Mouse (Mus musculus): ENCODE data around the gene Gpr68. TPM values are rescaled to one million over a fixed set of nuclear protein-coding genes. Genes with fewer than 3 reads are reported as not detected.

Gene Gpr68
- polyA plus RNA-seq, 1 experiment from 2014 or later: 0.22 TPM

GRCm38 (mm10) chr12:100871841-100872240 is 36.2 kb downstream of the Gpr68 start:
- Histone ChIP-seq H3K27me3 (ENCODE audit: control insufficient read depth, insufficient read depth, low read length) (no peaks in the 10 kb centered on the region), H3K9ac (ENCODE audit: low read depth, low read length) (no peak overlapping the region), H3K4me3 (ENCODE audit: low read depth, low read length) (no peak overlapping the region), H3K9me3 (ENCODE audit: control insufficient read depth, low read length) (no peaks in the 10 kb centered on the region), H3K27ac (ENCODE audit: low read depth, low read length) (no peak overlapping the region), H3K4me1 (replicated peaks; ENCODE audit: control insufficient read depth, insufficient read depth, low read length) (no peaks in the 10 kb centered on the region), H3K4me2 (replicated peaks; ENCODE audit: low read depth, low read length) (no peak overlapping the region), H3K36me3 (ENCODE audit: control insufficient read depth, insufficient read depth, low read length) (no peaks in the 10 kb centered on the region)
- WGBS: 73% methylated on average over 2 of the region's 2 CpGs
- DNase-seq (ENCODE audit: low spot score): no peak
- ATAC-seq (ENCODE audit: low FRiP score): no peak

- no peaks in the 10 kb centered on the region for H3K27me3 ChIP-seq (ENCODE audit: control insufficient read depth, insufficient read depth, low read length)
- H3K27ac ChIP-seq (ENCODE audit: low read depth, low read length): no peak overlapping the region
- H3K9me3 ChIP-seq (ENCODE audit: control insufficient read depth, low read length): no peaks in the 10 kb centered on the region
- H3K9ac ChIP-seq (ENCODE audit: low read depth, low read length): no peak overlapping the region
- DNase-seq (ENCODE audit: low spot score): no peak
- 88% methylated on average over 6 of the region's 6 CpGs for WGBS
- H3K36me3 ChIP-seq (ENCODE audit: control insufficient read depth, insufficient read depth, low read length): no peaks in the 10 kb centered on the region
- no peak overlapping the region for H3K4me2 ChIP-seq (replicated peaks; ENCODE audit: low read depth, low read length)
- no peak for ATAC-seq (ENCODE audit: low FRiP score)
- no peak overlapping the region for H3K4me3 ChIP-seq (ENCODE audit: low read depth, low read length)
- no peaks in the 10 kb centered on the region for H3K4me1 ChIP-seq (replicated peaks; ENCODE audit: control insufficient read depth, insufficient read depth, low read length)
Observed at GRCm38 (mm10) chr12:100871234-100871633, 36.8 kb downstream of the Gpr68 start.

DNA sequence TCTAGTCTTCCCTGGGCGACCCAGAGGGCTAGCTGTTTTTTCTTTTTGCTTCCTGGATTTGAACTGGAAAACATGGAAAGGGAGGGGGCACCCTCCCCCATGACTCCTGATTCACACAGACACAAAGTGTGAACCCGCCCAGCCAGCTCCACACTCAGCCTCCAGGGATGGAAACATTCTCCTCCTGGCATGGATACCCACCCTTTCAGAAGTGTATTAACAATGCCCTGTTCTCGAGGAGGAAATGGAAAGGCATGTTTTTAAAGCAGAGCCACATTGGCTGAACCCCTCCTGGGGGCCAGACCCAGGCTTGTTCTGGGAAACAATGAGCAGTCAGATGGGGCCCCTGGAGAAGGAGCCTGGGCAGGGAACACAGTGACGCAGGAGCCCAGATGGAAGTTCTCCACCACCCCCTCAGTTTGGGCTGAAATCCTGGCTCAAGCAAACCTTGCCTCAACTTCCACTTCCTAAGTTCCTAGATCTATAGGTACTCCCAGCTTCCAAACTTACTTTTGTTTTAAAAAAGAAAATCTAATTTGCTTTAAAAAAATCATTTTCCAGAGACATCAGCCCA is 39.9 kb downstream of the Gpr68 start:
- no peak overlapping the region for H3K27ac ChIP-seq (ENCODE audit: low read depth, low read length)
- no peak for DNase-seq (ENCODE audit: low spot score)
- no peak overlapping the region for H3K4me3 ChIP-seq (ENCODE audit: low read depth, low read length)
- no peak overlapping the region for H3K9ac ChIP-seq (ENCODE audit: low read depth, low read length)
- H3K36me3 ChIP-seq (ENCODE audit: control insufficient read depth, insufficient read depth, low read length): no peaks in the 10 kb centered on the region
- ATAC-seq (ENCODE audit: low FRiP score): no peak
- no peaks in the 10 kb centered on the region for H3K9me3 ChIP-seq (ENCODE audit: control insufficient read depth, low read length)
- H3K4me1 ChIP-seq (replicated peaks; ENCODE audit: control insufficient read depth, insufficient read depth, low read length): no peaks in the 10 kb centered on the region
- WGBS: 62% methylated on average over 4 of the region's 4 CpGs
- H3K27me3 ChIP-seq (ENCODE audit: control insufficient read depth, insufficient read depth, low read length): no peaks in the 10 kb centered on the region
- no peak overlapping the region for H3K4me2 ChIP-seq (replicated peaks; ENCODE audit: low read depth, low read length)

DNA sequence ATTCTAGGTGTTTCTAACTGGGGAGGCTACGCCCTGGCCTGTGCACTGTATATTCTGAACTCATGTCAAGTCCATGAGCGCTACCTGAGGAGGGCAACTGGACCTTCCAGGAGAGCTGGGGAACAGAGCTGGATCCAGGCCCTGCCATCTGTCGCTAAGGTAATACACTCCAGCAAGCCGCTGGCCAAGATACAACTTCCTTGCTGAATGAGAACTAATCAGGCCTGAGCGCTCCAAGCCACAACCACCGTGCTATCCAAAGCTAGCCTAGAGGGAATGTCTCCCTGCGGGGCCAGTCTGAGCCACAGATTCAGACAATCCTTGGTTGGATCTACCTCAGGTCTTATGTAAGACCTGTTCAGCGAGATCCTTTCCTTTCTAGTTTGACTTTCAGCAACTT is 40.9 kb downstream of the Gpr68 start:
- H3K9ac ChIP-seq (ENCODE audit: low read depth, low read length): no peak overlapping the region
- H3K4me2 ChIP-seq (replicated peaks; ENCODE audit: low read depth, low read length): no peak overlapping the region
- no peaks in the 10 kb centered on the region for H3K36me3 ChIP-seq (ENCODE audit: control insufficient read depth, insufficient read depth, low read length)
- H3K27ac ChIP-seq (ENCODE audit: low read depth, low read length): no peak overlapping the region
- H3K27me3 ChIP-seq (ENCODE audit: control insufficient read depth, insufficient read depth, low read length): no peaks in the 10 kb centered on the region
- H3K9me3 ChIP-seq (ENCODE audit: control insufficient read depth, low read length): no peaks in the 10 kb centered on the region
- ATAC-seq (ENCODE audit: low FRiP score) (no peak), DNase-seq (ENCODE audit: low spot score) (no peak)
- 90% methylated on average over 8 of the region's 8 CpGs for WGBS
- no peaks in the 10 kb centered on the region for H3K4me1 ChIP-seq (replicated peaks; ENCODE audit: control insufficient read depth, insufficient read depth, low read length)
- no peak overlapping the region for H3K4me3 ChIP-seq (ENCODE audit: low read depth, low read length)

GRCm38 (mm10) chr12:100865509-100866078 is 42.4 kb downstream of the Gpr68 start:
- no peak overlapping the region for H3K4me3 ChIP-seq (ENCODE audit: low read depth, low read length)
- H3K36me3 ChIP-seq (ENCODE audit: control insufficient read depth, insufficient read depth, low read length): no peaks in the 10 kb centered on the region
- WGBS: 68% methylated on average over 11 of the region's 11 CpGs
- H3K27me3 ChIP-seq (ENCODE audit: control insufficient read depth, insufficient read depth, low read length): no peaks in the 10 kb centered on the region
- H3K4me1 ChIP-seq (replicated peaks; ENCODE audit: control insufficient read depth, insufficient read depth, low read length): no peaks in the 10 kb centered on the region
- ATAC-seq (ENCODE audit: low FRiP score) (no peak), DNase-seq (ENCODE audit: low spot score) (no peak)
- H3K27ac ChIP-seq (ENCODE audit: low read depth, low read length): no peak overlapping the region
- H3K4me2 ChIP-seq (replicated peaks; ENCODE audit: low read depth, low read length): no peak overlapping the region
- no peak overlapping the region for H3K9ac ChIP-seq (ENCODE audit: low read depth, low read length)
- no peaks in the 10 kb centered on the region for H3K9me3 ChIP-seq (ENCODE audit: control insufficient read depth, low read length)

GRCm38 (mm10) chr12:100865072-100865471 is 42.9 kb downstream of the Gpr68 start:
- Histone ChIP-seq H3K4me1 (replicated peaks; ENCODE audit: control insufficient read depth, insufficient read depth, low read length) (no peaks in the 10 kb centered on the region), H3K9me3 (ENCODE audit: control insufficient read depth, low read length) (no peaks in the 10 kb centered on the region), H3K9ac (ENCODE audit: low read depth, low read length) (no peak overlapping the region), H3K36me3 (ENCODE audit: control insufficient read depth, insufficient read depth, low read length) (no peaks in the 10 kb centered on the region), H3K27me3 (ENCODE audit: control insufficient read depth, insufficient read depth, low read length) (no peaks in the 10 kb centered on the region), H3K4me2 (replicated peaks; ENCODE audit: low read depth, low read length) (no peak overlapping the region), H3K4me3 (ENCODE audit: low read depth, low read length) (no peak overlapping the region), H3K27ac (ENCODE audit: low read depth, low read length) (no peak overlapping the region)
- no peak for DNase-seq (ENCODE audit: low spot score)
- no peak for ATAC-seq (ENCODE audit: low FRiP score)

DNA sequence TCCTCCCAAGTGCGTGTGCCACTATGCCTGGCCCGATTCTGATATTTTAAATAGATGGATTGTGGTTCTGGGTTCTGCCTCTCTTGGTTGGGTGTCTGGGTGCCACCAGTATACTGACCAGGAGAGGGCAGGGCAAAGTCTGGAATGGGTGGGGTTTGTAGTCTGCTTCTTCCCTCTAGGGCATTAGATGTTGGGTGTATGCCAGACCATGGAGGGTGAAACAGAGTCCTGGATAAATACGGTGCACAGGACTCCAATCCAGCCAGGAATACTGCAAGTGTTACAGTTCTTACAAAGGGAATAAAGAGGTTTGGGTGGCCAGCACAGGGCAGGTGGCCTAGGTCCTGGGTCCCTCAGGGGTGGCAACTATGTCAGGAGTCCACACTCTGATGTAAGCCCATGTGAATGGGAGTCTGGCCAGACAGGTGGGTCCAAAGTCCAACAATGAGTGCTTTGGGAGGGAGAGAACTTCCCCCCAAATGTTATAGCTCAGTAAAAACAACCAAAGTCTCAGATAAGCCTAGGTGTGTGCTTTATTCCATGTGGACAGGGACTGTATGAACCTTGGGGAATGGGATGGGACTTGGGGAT is 45.0 kb downstream of the Gpr68 start:
- H3K4me3 ChIP-seq (ENCODE audit: low read depth, low read length): no peak overlapping the region
- H3K9ac ChIP-seq (ENCODE audit: low read depth, low read length): no peak overlapping the region
- H3K4me2 ChIP-seq (replicated peaks; ENCODE audit: low read depth, low read length): no peak overlapping the region
- no peak overlapping the region for H3K27ac ChIP-seq (ENCODE audit: low read depth, low read length)
- no peaks in the 10 kb centered on the region for H3K27me3 ChIP-seq (ENCODE audit: control insufficient read depth, insufficient read depth, low read length)
- WGBS: 93% methylated on average over 3 of the region's 3 CpGs
- ATAC-seq (ENCODE audit: low FRiP score) (no peak), DNase-seq (ENCODE audit: low spot score) (no peak)
- H3K36me3 ChIP-seq (ENCODE audit: control insufficient read depth, insufficient read depth, low read length): no peaks in the 10 kb centered on the region
- H3K4me1 ChIP-seq (replicated peaks; ENCODE audit: control insufficient read depth, insufficient read depth, low read length): no peaks in the 10 kb centered on the region
- H3K9me3 ChIP-seq (ENCODE audit: control insufficient read depth, low read length): no peaks in the 10 kb centered on the region

GRCm38 (mm10) chr12:100862272-100862671 is 45.7 kb downstream of the Gpr68 start:
- Histone ChIP-seq H3K9ac (ENCODE audit: low read depth, low read length) (no peak overlapping the region), H3K4me2 (replicated peaks; ENCODE audit: low read depth, low read length) (no peak overlapping the region), H3K4me1 (replicated peaks; ENCODE audit: control insufficient read depth, insufficient read depth, low read length) (no peaks in the 10 kb centered on the region), H3K27ac (ENCODE audit: low read depth, low read length) (no peak overlapping the region), H3K36me3 (ENCODE audit: control insufficient read depth, insufficient read depth, low read length) (no peaks in the 10 kb centered on the region), H3K4me3 (ENCODE audit: low read depth, low read length) (no peak overlapping the region), H3K27me3 (ENCODE audit: control insufficient read depth, insufficient read depth, low read length) (no peaks in the 10 kb centered on the region), H3K9me3 (ENCODE audit: control insufficient read depth, low read length) (no peaks in the 10 kb centered on the region)
- DNase-seq (ENCODE audit: low spot score): no peak
- no peak for ATAC-seq (ENCODE audit: low FRiP score)
- 88% methylated on average over 3 of the region's 3 CpGs for WGBS

DNA sequence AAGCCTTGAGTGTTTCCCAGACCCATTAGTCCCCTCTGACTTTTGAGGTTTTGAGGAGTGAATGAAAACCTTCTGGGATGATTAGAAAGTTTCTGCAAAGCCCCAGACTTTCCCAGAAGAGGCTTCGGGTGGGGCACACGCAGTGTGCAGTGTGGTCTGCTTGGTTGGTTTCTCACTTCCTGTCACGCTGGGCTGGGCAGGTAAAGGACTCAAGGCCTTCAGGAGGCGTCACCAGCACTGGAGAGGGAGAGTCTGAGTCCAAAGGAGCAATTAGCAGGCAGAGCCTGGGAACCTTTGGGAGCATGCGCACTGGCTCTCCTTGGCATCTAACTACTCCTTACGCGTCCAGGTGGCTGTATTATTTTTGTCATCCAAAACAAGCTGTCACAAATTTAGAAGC is 50.2 kb downstream of the Gpr68 start:
- no peak for ATAC-seq (ENCODE audit: low FRiP score)
- H3K9me3 ChIP-seq (ENCODE audit: control insufficient read depth, low read length): no peaks in the 10 kb centered on the region
- H3K27ac ChIP-seq (ENCODE audit: low read depth, low read length): no peak overlapping the region
- no peaks in the 10 kb centered on the region for H3K36me3 ChIP-seq (ENCODE audit: control insufficient read depth, insufficient read depth, low read length)
- no peak overlapping the region for H3K9ac ChIP-seq (ENCODE audit: low read depth, low read length)
- WGBS: 78% methylated on average over 7 of the region's 7 CpGs
- no peak for DNase-seq (ENCODE audit: low spot score)
- H3K27me3 ChIP-seq (ENCODE audit: control insufficient read depth, insufficient read depth, low read length): no peaks in the 10 kb centered on the region
- H3K4me2 ChIP-seq (replicated peaks; ENCODE audit: low read depth, low read length): no peak overlapping the region
- H3K4me3 ChIP-seq (ENCODE audit: low read depth, low read length): no peak overlapping the region
- H3K4me1 ChIP-seq (replicated peaks; ENCODE audit: control insufficient read depth, insufficient read depth, low read length): no peaks in the 10 kb centered on the region

All from hindbrain, embryonic 11.5 days (tissue).